Mouse (Mus musculus) intestine, embryonic 15.5 days (tissue): Measurements from ENCODE around the gene Gna15. TPM values are rescaled to one million over a fixed set of nuclear protein-coding genes. Genes with fewer than 3 reads are reported as not detected.

ENCODE experiments used
- ATAC-seq: fragments of 200-750 bp; cut with Nextera tagmentation; 2 replicates; pipeline ENCODE4 v1.8.0; 2017; ENCODE audit warnings: moderate TSS enrichment, moderate library complexity
- H3K27ac ChIP-seq: fragments of 300-500 bp; sonication (generic); 2 replicates; pipeline ENCODE4 v1.5.1; 2015; ENCODE audit warnings: mild to moderate bottlenecking, inconsistent platforms
- H3K27me3 ChIP-seq: fragments of 300-500 bp; sonication (generic); replicated peaks from 2 replicates; pipeline ENCODE4 v1.6.1; 2015; ENCODE audit warnings: inconsistent platforms
- H3K36me3 ChIP-seq: fragments of 300-500 bp; sonication (generic); 2 replicates; pipeline ENCODE4 v1.6.1; 2015; ENCODE audit warnings: inconsistent platforms
- H3K4me1 ChIP-seq: fragments of 300-500 bp; sonication (generic); replicated peaks from 2 replicates; pipeline ENCODE4 v1.6.1; 2015; ENCODE audit warnings: inconsistent platforms
- H3K4me2 ChIP-seq: fragments of 300-500 bp; sonication (generic); replicated peaks from 2 replicates; pipeline ENCODE4 v1.6.1; 2015; ENCODE audit warnings: mild to moderate bottlenecking, inconsistent platforms
- H3K4me3 ChIP-seq: fragments of 300-500 bp; sonication (generic); replicated peaks from 2 replicates; pipeline ENCODE4 v1.5.1; 2015; ENCODE audit warnings: inconsistent platforms
- H3K9ac ChIP-seq: fragments of 300-500 bp; sonication (generic); 2 replicates; pipeline ENCODE4 v1.6.1; 2015; ENCODE audit warnings: inconsistent platforms
- H3K9me3 ChIP-seq: fragments of 300-500 bp; sonication (generic); 2 replicates; pipeline ENCODE4 v1.6.1; 2016; ENCODE audit warnings: inconsistent platforms
- WGBS: fragments of 180-500 bp; shearing (Covaris S2); methylation state at CpG from one replicate; pipeline ENCODE4 v1.1.7; 2015; 5-methylcytosine and 5-hydroxymethylcytosine counted together
- polyA plus RNA-seq: library from polyadenylated mRNA; unstranded; fragments of >200 nt; fragmentation: Nextera tagmentation; extraction: Ambion mirVana; gene quantifications from 2 replicates; pipeline ENCODE4 v1.2.1, GENCODE M21; 2015

Gene Gna15
- polyA plus RNA-seq, 1 experiment from 2014 or later: 0.97 TPM

GRCm38 (mm10) chr10:81485479-81486018 lies 38.5 kb downstream of the Gna15 start:
- Histone ChIP-seq H3K4me1 (0 out of 2 replicates have a peak, but pooled peaks cover 8% of the 10 kb centered on the region), H3K27me3 (peaks cover 19% of the 10 kb centered on the region), H3K9me3 (no peaks in the 10 kb centered on the region), H3K4me2 (no peak overlapping the region), H3K4me3 (no peak overlapping the region), H3K36me3 (peaks cover 36% of the 10 kb centered on the region), H3K27ac (no peak overlapping the region), H3K9ac (no peak overlapping the region)
- no peak for ATAC-seq
- 67% methylated on average over 7 of the region's 7 CpGs for WGBS

- H3K4me3 ChIP-seq: no peak overlapping the region
- H3K27ac ChIP-seq: no peak overlapping the region
- no peaks in the 10 kb centered on the region for H3K9me3 ChIP-seq
- no peak overlapping the region for H3K9ac ChIP-seq
- no peak overlapping the region for H3K4me2 ChIP-seq
- H3K4me1 ChIP-seq: 0 out of 2 replicates have a peak, but pooled peaks cover 8% of the 10 kb centered on the region
- no peak for ATAC-seq
- H3K36me3 ChIP-seq: peaks cover 31% of the 10 kb centered on the region
- 9% methylated on average over 2 of the region's 2 CpGs for WGBS
- H3K27me3 ChIP-seq: peaks cover 22% of the 10 kb centered on the region
These were observed 39.0 kb downstream of the Gna15 start for GRCm38 (mm10) chr10:81485060-81485449.

- no peak overlapping the region for H3K4me3 ChIP-seq
- no peak overlapping the region for H3K27ac ChIP-seq
- H3K9me3 ChIP-seq: no peaks in the 10 kb centered on the region
- peaks cover 22% of the 10 kb centered on the region for H3K27me3 ChIP-seq
- ATAC-seq: no peak
- H3K9ac ChIP-seq: no peak overlapping the region
- H3K36me3 ChIP-seq: peaks cover 26% of the 10 kb centered on the region
- H3K4me1 ChIP-seq: 0 out of 2 replicates have a peak, but pooled peaks cover 8% of the 10 kb centered on the region
- no peak overlapping the region for H3K4me2 ChIP-seq
- WGBS: 61% methylated on average over 6 of the region's 6 CpGs
These were observed 39.5 kb downstream of the Gna15 start for GRCm38 (mm10) chr10:81484441-81485059.

- H3K4me3 ChIP-seq: no peak overlapping the region
- 24% methylated on average over 9 of the region's 9 CpGs for WGBS
- H3K27me3 ChIP-seq: peaks cover 22% of the 10 kb centered on the region
- H3K4me1 ChIP-seq: 0 out of 2 replicates have a peak, but pooled peaks cover 8% of the 10 kb centered on the region
- H3K9me3 ChIP-seq: no peaks in the 10 kb centered on the region
- H3K36me3 ChIP-seq: peaks cover 23% of the 10 kb centered on the region; the same call in 1 of the 2 replicates
- no peak overlapping the region for H3K9ac ChIP-seq
- no peak for ATAC-seq
- H3K4me2 ChIP-seq: no peak overlapping the region
- no peak overlapping the region for H3K27ac ChIP-seq
These were observed 40.0 kb downstream of the Gna15 start for GRCm38 (mm10) chr10:81483983-81484382.

- Histone ChIP-seq H3K9ac (peak within 1 kb of the TSS; percentile 55), H3K9me3 (no peaks in the 10 kb centered on the region), H3K4me1 (0 out of 2 replicates have a peak, but pooled peaks cover 8% of the 10 kb centered on the region), H3K27me3 (peaks cover 23% of the 10 kb centered on the region), H3K4me2 (peak within 1 kb of the TSS; percentile 85), H3K27ac (no peak within 1 kb of the TSS), H3K4me3 (peak within 1 kb of the TSS; percentile 46), H3K36me3 (peaks cover 10% of the 10 kb centered on the region; the same call in 1 of the 2 replicates)
- WGBS: under 1% methylated on average over 36 of the region's 36 CpGs
- ATAC-seq: peak; percentile 82
These were observed 41.5 kb downstream of the Gna15 start, which contains the start of gene Celf5 for GRCm38 (mm10) chr10:81482533-81482889. Gene Celf5, minus strand, starts transcription at chr10:81482709.

GRCm38 (mm10) chr10:81481605-81482532 lies 42.2 kb downstream of the Gna15 start:
- peak overlapping the region; percentile 85 for H3K4me2 ChIP-seq
- peak; percentile 24 for ATAC-seq
- H3K4me1 ChIP-seq: 0 out of 2 replicates have a peak, but pooled peaks cover 8% of the 10 kb centered on the region
- H3K27me3 ChIP-seq: peaks cover 28% of the 10 kb centered on the region
- H3K27ac ChIP-seq: no peak overlapping the region
- no peaks in the 10 kb centered on the region for H3K9me3 ChIP-seq
- H3K4me3 ChIP-seq: peak overlapping the region; percentile 46
- H3K9ac ChIP-seq: peak overlapping the region; percentile 55
- peaks cover 4% of the 10 kb centered on the region; the same call in 1 of the 2 replicates for H3K36me3 ChIP-seq
- WGBS: 3% methylated on average over 35 of the region's 35 CpGs

GRCm38 (mm10) chr10:81474461-81474860 lies 49.6 kb downstream of the Gna15 start:
- no peaks in the 10 kb centered on the region for H3K9me3 ChIP-seq
- no peak overlapping the region for H3K4me2 ChIP-seq
- H3K4me3 ChIP-seq: no peak overlapping the region
- H3K36me3 ChIP-seq: no peaks in the 10 kb centered on the region
- ATAC-seq: no peak
- WGBS: 78% methylated on average over 10 of the region's 10 CpGs
- H3K9ac ChIP-seq: no peak overlapping the region
- peaks cover 59% of the 10 kb centered on the region for H3K27me3 ChIP-seq
- no peaks in the 10 kb centered on the region; the same call in 1 of the 2 replicates for H3K4me1 ChIP-seq
- H3K27ac ChIP-seq: no peak overlapping the region

GRCm38 (mm10) chr10:81473003-81473451 lies 51.0 kb downstream of the Gna15 start:
- H3K27ac ChIP-seq: no peak overlapping the region
- H3K9me3 ChIP-seq: no peaks in the 10 kb centered on the region
- peaks cover 59% of the 10 kb centered on the region for H3K27me3 ChIP-seq
- no peak overlapping the region for H3K4me3 ChIP-seq
- H3K36me3 ChIP-seq: no peaks in the 10 kb centered on the region
- no peak for ATAC-seq
- no peak overlapping the region for H3K9ac ChIP-seq
- WGBS: 4% methylated on average over 22 of the region's 22 CpGs
- H3K4me2 ChIP-seq: no peak overlapping the region
- H3K4me1 ChIP-seq: no peaks in the 10 kb centered on the region; the same call in 1 of the 2 replicates

- Histone ChIP-seq H3K4me1 (no peaks in the 10 kb centered on the region; the same call in 1 of the 2 replicates), H3K9ac (no peak overlapping the region), H3K9me3 (no peaks in the 10 kb centered on the region), H3K27ac (no peak overlapping the region), H3K36me3 (no peaks in the 10 kb centered on the region), H3K4me3 (no peak overlapping the region), H3K4me2 (no peak overlapping the region), H3K27me3 (peaks cover 63% of the 10 kb centered on the region)
- 7% methylated on average over 18 of the region's 18 CpGs for WGBS
- ATAC-seq: no peak
These were observed 51.5 kb downstream of the Gna15 start for GRCm38 (mm10) chr10:81472403-81473002.

GRCm38 (mm10) chr10:81470454-81470853 lies 53.6 kb downstream of the Gna15 start:
- WGBS: 46% methylated on average over 18 of the region's 18 CpGs
- Histone ChIP-seq H3K4me2 (no peak overlapping the region), H3K27me3 (peaks cover 70% of the 10 kb centered on the region), H3K36me3 (no peaks in the 10 kb centered on the region), H3K4me3 (no peak overlapping the region), H3K4me1 (peaks cover 2% of the 10 kb centered on the region; the same call in 1 of the 2 replicates), H3K9ac (no peak overlapping the region), H3K27ac (no peak overlapping the region), H3K9me3 (no peaks in the 10 kb centered on the region)
- ATAC-seq: no peak

- Histone ChIP-seq H3K27me3 (peaks cover 70% of the 10 kb centered on the region), H3K4me2 (no peak overlapping the region), H3K9ac (no peak overlapping the region), H3K27ac (no peak overlapping the region), H3K4me3 (no peak overlapping the region), H3K36me3 (no peaks in the 10 kb centered on the region), H3K4me1 (peaks cover 5% of the 10 kb centered on the region; the same call in 1 of the 2 replicates), H3K9me3 (no peaks in the 10 kb centered on the region)
- 83% methylated on average over 5 of the region's 5 CpGs for WGBS
- no peak for ATAC-seq
These were observed 54.8 kb downstream of the Gna15 start for GRCm38 (mm10) chr10:81469253-81469652.
